Mouse (Mus musculus): Measurements from ENCODE around the gene Csnk1g2. TPM values are rescaled to one million over a fixed set of nuclear protein-coding genes. Genes with fewer than 3 reads are reported as not detected.

The Csnk1g2 gene
- polyA plus RNA-seq, 1 experiment from 2014 or later, result 123 TPM

- H3K9me3 ChIP-seq, result no peaks in the 10 kb centered on the region
- H3K27me3 ChIP-seq (ENCODE audit: poor library complexity, severe bottlenecking), result no peaks in the 10 kb centered on the region
- peak overlapping the region; percentile 99 for H3K4me3 ChIP-seq
- DNase-seq (ENCODE audit: extremely low spot score, low spot score), result no peak
- under 1% methylated on average over 40 of the region's 54 CpGs for WGBS
- H3K4me1 ChIP-seq, result peaks cover 76% of the 10 kb centered on the region
- H3K27ac ChIP-seq, result peak overlapping the region; percentile 96
- peaks cover 36% of the 10 kb centered on the region for H3K36me3 ChIP-seq (replicated peaks)
These were observed 53.0 kb downstream of the Csnk1g2 start for GRCm38 (mm10) chr10:80675405-80676197.

GRCm38 (mm10) chr10:80676198-80676928 is 53.7 kb downstream of the Csnk1g2 start:
- peaks cover 76% of the 10 kb centered on the region for H3K4me1 ChIP-seq
- 2% methylated on average over 77 of the region's 78 CpGs for WGBS

GRCm38 (mm10) chr10:80677128-80677875 is 54.7 kb downstream of the Csnk1g2 start:
- 51% methylated on average over 9 of the region's 9 CpGs for WGBS
- no peak for DNase-seq (ENCODE audit: extremely low spot score, low spot score)
- Histone ChIP-seq H3K4me3 (peak overlapping the region; percentile 99), H3K36me3 (replicated peaks) (peaks cover 19% of the 10 kb centered on the region), H3K27me3 (ENCODE audit: poor library complexity, severe bottlenecking) (no peaks in the 10 kb centered on the region), H3K9me3 (no peaks in the 10 kb centered on the region), H3K4me1 (peaks cover 71% of the 10 kb centered on the region), H3K27ac (peak overlapping the region; percentile 96)

More at GRCm38 (mm10) chr10:80676198-80676928, 53.7 kb downstream of the Csnk1g2 start:
- Histone ChIP-seq H3K36me3 (replicated peaks) (peaks cover 28% of the 10 kb centered on the region), H3K27me3 (ENCODE audit: poor library complexity, severe bottlenecking) (no peaks in the 10 kb centered on the region), H3K4me3 (peak overlapping the region; percentile 99), H3K9me3 (no peaks in the 10 kb centered on the region), H3K27ac (peak overlapping the region; percentile 96)
- peak; percentile 100 for DNase-seq (ENCODE audit: extremely low spot score, low spot score)

DNA sequence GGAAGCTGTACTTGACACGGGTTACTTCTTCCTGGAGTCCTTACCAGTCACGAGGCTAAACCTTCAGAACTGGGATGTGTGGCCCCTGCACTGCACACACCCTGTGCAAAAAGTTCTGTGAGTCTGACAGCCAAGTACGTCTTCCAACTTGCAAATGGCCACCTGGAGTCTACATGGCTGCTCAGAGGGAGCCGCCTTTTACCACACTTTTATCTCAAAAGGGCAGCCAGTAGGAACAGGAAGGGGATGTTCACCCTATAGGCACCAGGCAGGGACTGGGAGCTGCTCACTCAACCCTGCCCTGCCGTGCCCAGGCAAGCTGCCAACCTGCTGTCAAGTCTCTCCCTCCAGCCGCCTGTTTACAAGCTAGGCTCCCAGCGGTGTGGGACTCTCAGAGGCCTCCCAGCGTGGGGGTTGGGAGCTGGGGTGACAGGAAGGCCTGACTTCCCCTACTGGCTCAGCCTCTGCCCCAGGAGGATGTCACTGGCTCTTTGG is 55.4 kb downstream of the Csnk1g2 start, which contains the start of gene Mknk2:
Gene Mknk2, minus strand, starts transcription at position 171 of the 495 bp plus-strand sequence.
- no peak for DNase-seq (ENCODE audit: extremely low spot score, low spot score)
- Histone ChIP-seq H3K4me3 (peak within 1 kb of the TSS; percentile 99), H3K27ac (peak within 1 kb of the TSS; percentile 96), H3K9me3 (no peaks in the 10 kb centered on the region), H3K4me1 (peaks cover 64% of the 10 kb centered on the region), H3K36me3 (replicated peaks) (peaks cover 15% of the 10 kb centered on the region), H3K27me3 (ENCODE audit: poor library complexity, severe bottlenecking) (no peaks in the 10 kb centered on the region)
- 44% methylated on average over 8 of the region's 8 CpGs for whole genome bisulfite sequencing

DNA sequence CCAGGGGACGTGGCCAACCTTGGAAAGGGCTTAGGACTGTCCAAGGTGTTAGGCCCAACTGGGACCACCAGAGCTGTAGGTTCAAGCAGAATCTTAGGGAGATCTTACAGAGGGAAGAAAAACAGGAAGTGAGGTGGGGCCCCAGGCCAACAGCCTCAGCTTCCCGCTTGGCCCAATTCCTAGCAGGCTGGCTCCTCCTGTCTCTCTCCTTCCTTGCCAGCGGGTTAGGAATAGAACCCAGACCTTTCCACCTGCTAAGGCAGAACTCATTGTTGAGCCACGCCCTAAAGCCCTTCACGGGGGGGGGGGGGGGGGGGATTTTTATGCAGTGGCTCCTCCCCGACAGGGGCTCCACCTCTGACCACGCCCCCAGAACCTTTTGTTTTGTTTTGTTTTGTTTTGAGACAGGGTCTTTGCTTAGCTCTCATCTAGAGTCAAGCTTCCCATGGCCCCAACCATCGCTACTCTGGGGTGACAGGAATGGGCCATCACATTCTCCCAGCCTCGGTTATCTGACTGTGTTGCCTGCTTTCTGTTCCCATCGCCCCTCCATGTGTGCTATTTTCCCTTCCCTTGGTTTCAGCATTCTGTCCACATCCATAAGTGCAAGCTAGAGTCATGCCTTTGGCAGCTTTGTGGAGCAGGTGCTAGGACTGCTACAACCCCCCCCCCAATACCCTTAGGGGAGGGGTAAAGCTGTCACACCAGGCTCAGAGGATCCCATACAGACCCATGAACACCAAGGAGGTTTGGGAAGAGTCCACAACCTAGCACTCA is 56.2 kb downstream of the Csnk1g2 start:
- H3K27ac ChIP-seq, result peak overlapping the region; percentile 96
- H3K4me3 ChIP-seq, result peak overlapping the region; percentile 99
- H3K4me1 ChIP-seq, result peaks cover 56% of the 10 kb centered on the region
- H3K9me3 ChIP-seq, result no peaks in the 10 kb centered on the region
- WGBS, result 55% methylated on average over 9 of the region's 10 CpGs
- no peaks in the 10 kb centered on the region for H3K27me3 ChIP-seq (ENCODE audit: poor library complexity, severe bottlenecking)
- no peak for DNase-seq (ENCODE audit: extremely low spot score, low spot score)
- H3K36me3 ChIP-seq (replicated peaks), result peaks cover 12% of the 10 kb centered on the region

DNA sequence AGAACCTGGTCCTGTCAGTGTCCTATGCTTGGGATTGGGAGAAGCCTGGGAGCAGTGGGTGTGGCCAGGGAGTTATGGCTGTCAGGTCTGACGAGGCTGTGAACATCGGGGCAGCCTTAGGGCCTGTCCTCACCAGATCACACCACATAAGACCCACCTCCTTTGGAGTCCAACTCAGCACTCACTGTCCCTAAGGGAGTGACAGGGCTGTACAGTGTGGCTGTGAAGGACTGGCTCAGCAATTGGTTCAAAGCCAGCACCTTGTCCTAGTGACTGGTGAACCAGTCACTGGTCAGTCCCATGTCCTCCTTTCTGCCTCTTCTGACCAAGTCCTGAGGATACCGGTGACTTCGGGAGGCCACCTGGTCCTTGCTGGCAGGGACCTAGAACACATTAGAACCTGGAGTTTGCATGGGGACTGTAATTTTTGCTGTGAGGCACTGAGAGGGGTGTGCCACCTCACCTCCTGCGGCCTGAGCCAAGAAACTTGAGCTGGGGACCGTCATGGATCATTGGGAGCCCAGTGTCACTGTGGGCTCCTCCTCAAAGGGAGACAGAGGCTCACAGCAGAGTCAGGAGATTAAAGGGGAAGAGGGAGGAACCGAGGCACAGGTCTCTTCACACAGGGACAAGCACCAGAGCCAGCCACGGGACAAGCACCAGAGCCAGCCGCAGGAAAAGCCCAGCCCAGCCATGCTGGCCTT is 57.1 kb downstream of the Csnk1g2 start:
- Histone ChIP-seq H3K9me3 (no peaks in the 10 kb centered on the region), H3K4me1 (peaks cover 47% of the 10 kb centered on the region), H3K4me3 (no peak overlapping the region), H3K27ac (peak overlapping the region; percentile 96; the same call in 1 of the 2 replicates), H3K27me3 (ENCODE audit: poor library complexity, severe bottlenecking) (no peaks in the 10 kb centered on the region), H3K36me3 (replicated peaks) (peaks cover 15% of the 10 kb centered on the region)
- WGBS, result 73% methylated on average over 9 of the region's 9 CpGs
- no peak for DNase-seq (ENCODE audit: extremely low spot score, low spot score)

- Histone ChIP-seq H3K4me3 (no peak overlapping the region), H3K27me3 (ENCODE audit: poor library complexity, severe bottlenecking) (no peaks in the 10 kb centered on the region), H3K4me1 (peaks cover 41% of the 10 kb centered on the region), H3K9me3 (no peaks in the 10 kb centered on the region), H3K27ac (no peak overlapping the region), H3K36me3 (replicated peaks) (peaks cover 21% of the 10 kb centered on the region)
- DNase-seq (ENCODE audit: extremely low spot score, low spot score), result no peak
- WGBS, result 82% methylated on average over 2 of the region's 2 CpGs
These were observed 57.6 kb downstream of the Csnk1g2 start for GRCm38 (mm10) chr10:80680260-80680696.

- 94% methylated on average over 6 of the region's 6 CpGs for WGBS
- Histone ChIP-seq H3K9me3 (no peaks in the 10 kb centered on the region), H3K27ac (no peak overlapping the region), H3K36me3 (replicated peaks) (peaks cover 38% of the 10 kb centered on the region), H3K4me3 (no peak overlapping the region), H3K4me1 (peaks cover 33% of the 10 kb centered on the region), H3K27me3 (ENCODE audit: poor library complexity, severe bottlenecking) (no peaks in the 10 kb centered on the region)
- no peak for DNase-seq (ENCODE audit: extremely low spot score, low spot score)
These were observed 59.4 kb downstream of the Csnk1g2 start for GRCm38 (mm10) chr10:80682003-80682402.

DNA sequence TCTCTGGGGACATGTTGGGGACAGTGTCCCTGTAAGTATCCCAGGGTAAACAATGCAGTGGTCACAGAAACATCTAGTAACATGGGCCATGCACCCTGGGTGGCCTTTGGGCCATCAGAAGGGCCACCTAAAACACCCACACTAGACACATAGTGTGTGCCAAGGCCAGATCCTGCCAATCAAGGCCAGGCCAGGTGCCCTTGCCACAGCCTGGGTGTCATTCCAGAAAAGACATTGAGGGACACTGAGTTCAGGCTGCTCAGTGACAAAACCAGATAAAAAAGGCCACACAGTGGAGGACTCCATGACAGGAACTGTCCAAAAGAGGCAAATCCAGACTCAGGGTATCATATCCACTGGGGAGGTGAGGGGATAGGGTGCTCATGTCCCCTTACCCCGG is 61.0 kb downstream of the Csnk1g2 start:
- no peak for DNase-seq (ENCODE audit: extremely low spot score, low spot score)
- Histone ChIP-seq H3K4me3 (no peak overlapping the region), H3K27me3 (ENCODE audit: poor library complexity, severe bottlenecking) (no peaks in the 10 kb centered on the region), H3K36me3 (replicated peaks) (peaks cover 48% of the 10 kb centered on the region), H3K27ac (no peak overlapping the region), H3K4me1 (peaks cover 16% of the 10 kb centered on the region), H3K9me3 (no peaks in the 10 kb centered on the region)
- 89% methylated on average over 1 of the region's 1 CpGs for WGBS

DNA sequence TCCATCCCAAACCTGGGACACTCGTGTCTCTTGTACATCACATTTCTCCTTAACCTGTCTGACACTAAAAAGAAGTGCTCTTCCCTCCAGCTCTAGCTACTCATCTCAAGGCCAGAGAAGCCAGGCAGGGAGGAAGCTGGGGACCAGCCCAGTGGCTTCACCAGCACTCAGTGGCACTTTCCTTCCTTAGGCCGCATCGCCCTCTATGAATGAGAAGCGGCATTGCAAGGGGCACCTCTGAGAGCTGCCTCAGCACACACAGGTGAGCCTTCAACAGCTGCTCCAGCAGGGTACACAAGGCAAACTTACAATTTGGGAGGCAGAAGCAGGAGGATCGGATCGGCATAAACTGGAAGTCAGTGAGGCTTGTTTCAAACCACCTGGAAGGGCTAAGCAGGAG is 61.6 kb downstream of the Csnk1g2 start:
- peaks cover 52% of the 10 kb centered on the region for H3K36me3 ChIP-seq (replicated peaks)
- H3K9me3 ChIP-seq, result no peaks in the 10 kb centered on the region
- H3K4me1 ChIP-seq, result peaks cover 11% of the 10 kb centered on the region
- WGBS, result 54% methylated on average over 6 of the region's 6 CpGs
- no peak for DNase-seq (ENCODE audit: extremely low spot score, low spot score)
- H3K27me3 ChIP-seq (ENCODE audit: poor library complexity, severe bottlenecking), result no peaks in the 10 kb centered on the region
- no peak overlapping the region for H3K4me3 ChIP-seq
- no peak overlapping the region for H3K27ac ChIP-seq

- no peak for DNase-seq (ENCODE audit: extremely low spot score, low spot score)
- 87% methylated on average over 4 of the region's 4 CpGs for WGBS
These were observed 62.3 kb downstream of the Csnk1g2 start for GRCm38 (mm10) chr10:80684984-80685383.

More at GRCm38 (mm10) chr10:80684984-80685383, 62.3 kb downstream of the Csnk1g2 start:
- no peak overlapping the region for H3K4me3 ChIP-seq
- H3K27me3 ChIP-seq (ENCODE audit: poor library complexity, severe bottlenecking), result no peaks in the 10 kb centered on the region
- H3K4me1 ChIP-seq, result peaks cover 4% of the 10 kb centered on the region; the same call in 1 of the 2 replicates
- peaks cover 59% of the 10 kb centered on the region for H3K36me3 ChIP-seq (replicated peaks)
- H3K27ac ChIP-seq, result no peak overlapping the region
- H3K9me3 ChIP-seq, result no peaks in the 10 kb centered on the region

Data from forebrain, embryonic 10.5 days (tissue).